Mouse (Mus musculus): ENCODE results near the gene Tmem26. TPM values are rescaled to one million over a fixed set of nuclear protein-coding genes. Genes with fewer than 3 reads are reported as not detected.
A peak's percentile ranks its signal among the peaks of the same experiment; 100 is the strongest.

Gene Tmem26
- polyA plus RNA-seq, 2 experiments from 2014 or later = 0.31 to 0.44 TPM

- ATAC-seq = peak; percentile 58
These were observed 35.8 kb downstream of the Tmem26 start for GRCm38 (mm10) chr10:68759238-68759637.

- no peak for ATAC-seq
These were observed 36.3 kb downstream of the Tmem26 start for GRCm38 (mm10) chr10:68759789-68760188.

GRCm38 (mm10) chr10:68781067-68781868, 57.8 kb downstream of the Tmem26 start:
- ATAC-seq = peak; percentile 57

GRCm38 (mm10) chr10:68782724-68783123, 59.3 kb downstream of the Tmem26 start:
- no peak for ATAC-seq

GRCm38 (mm10) chr10:68783856-68784255, 60.4 kb downstream of the Tmem26 start:
- no peak for ATAC-seq

- peak; percentile 55 for ATAC-seq
These were observed 61.0 kb downstream of the Tmem26 start for GRCm38 (mm10) chr10:68784463-68784862.

GRCm38 (mm10) chr10:68795466-68795865, 72.0 kb downstream of the Tmem26 start:
- ATAC-seq = peak; percentile 93

GRCm38 (mm10) chr10:68799883-68800282, 76.4 kb downstream of the Tmem26 start:
- ATAC-seq = no peak

- ATAC-seq = no peak
These were observed 76.9 kb downstream of the Tmem26 start for GRCm38 (mm10) chr10:68800339-68800738.

- no peak for ATAC-seq
These were observed 82.9 kb downstream of the Tmem26 start for GRCm38 (mm10) chr10:68806328-68806727.

- ATAC-seq = no peak
These were observed 87.5 kb downstream of the Tmem26 start for GRCm38 (mm10) chr10:68810958-68811357.

- ATAC-seq = no peak
These were observed 89.3 kb downstream of the Tmem26 start for GRCm38 (mm10) chr10:68812699-68813098.

GRCm38 (mm10) chr10:68817281-68817680, 93.8 kb downstream of the Tmem26 start:
- ATAC-seq = no peak

GRCm38 (mm10) chr10:68818065-68818759, 94.8 kb downstream of the Tmem26 start:
- ATAC-seq = no peak

GRCm38 (mm10) chr10:68824519-68824918, 101.1 kb downstream of the Tmem26 start:
- no peak for ATAC-seq

Other genes with a start within 250 kb of the Tmem26 start
- 1 to 10 TPM; 2.0 to 3.4 TPM for gene Cabcoco1, start 181.8 kb upstream of the Tmem26 start, polyA plus RNA-seq (2017; shearing (Covaris generic))

Measured in CD4-positive, CD25-positive, alpha-beta regulatory T cell, adult 4 months (primary cell).